Mouse (Mus musculus): ENCODE results near the gene Arpc1a.

DNA sequence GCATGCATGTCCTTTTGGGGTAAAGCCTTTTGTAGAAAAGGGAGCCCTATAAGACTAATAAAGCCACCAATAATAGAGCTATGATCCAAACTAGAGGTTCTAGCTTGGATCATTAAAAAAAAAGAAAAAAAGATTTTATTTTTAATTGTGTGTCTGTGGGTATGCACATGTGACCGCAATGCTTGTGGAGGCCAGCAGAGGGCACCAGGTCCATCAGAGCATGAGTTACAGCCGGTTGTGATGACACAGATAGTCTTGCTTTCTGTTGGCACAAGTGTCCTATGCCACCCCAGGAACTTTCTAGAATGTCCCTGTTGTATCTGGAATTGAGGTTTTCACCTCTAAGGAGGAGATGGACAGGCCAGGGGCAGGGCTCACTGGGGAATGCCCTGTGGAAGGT is 35.8 kb downstream of the Arpc1a start:
- TF ChIP-seq POLR2A (IDR thresholded peaks at IDR 0.05; ENCODE audit: borderline replicate concordance, extremely low read depth, low read depth, low read length) (no peak), CTCF (IDR thresholded peaks at IDR 0.05; ENCODE audit: insufficient read depth, low read length) (peak; percentile 58)

Data from lung, adult 2 months (tissue).